In genomic region chr10:80679556-80680259, GRCm38 (mm10) we compare ENCODE assay signal across 9 mouse cellular contexts. TPM values are rescaled to one million over a fixed set of nuclear protein-coding genes. Genes with fewer than 3 reads are reported as not detected.
DNase-seq lines count a peak whose midpoint lies in the region; ATAC-seq and TF ChIP-seq lines count a peak whose summit lies in the region.
"Had no signal": no experiment of that assay in that cellular context is flagged by ENCODE, and none has a peak within 500 bp of the region (broad histone marks: within the 10 kb centered on the region; RNA-seq: fewer than 3 reads in every experiment).

No protein-coding gene starts in this region.

- no peaks in the 10 kb centered on the region for H3K9me3 ChIP-seq in forebrain, embryonic 13.5 days (replicated peaks)
- H3K9me3 ChIP-seq in forebrain, embryonic 12.5 days: no peaks in the 10 kb centered on the region
- no peaks in the 10 kb centered on the region for H3K9me3 ChIP-seq in intestine, embryonic 16.5 days (ENCODE audit: control insufficient read depth, low read length)
- H3K9me3 ChIP-seq in stomach, embryonic 15.5 days: no peaks in the 10 kb centered on the region

- no peaks in the 10 kb centered on the region for H3K27me3 ChIP-seq in forebrain, embryonic 13.5 days
- no peaks in the 10 kb centered on the region for H3K27me3 ChIP-seq in forebrain, embryonic 12.5 days
- H3K27me3 ChIP-seq in thymus, adult 2 months (ENCODE audit: control insufficient read depth, insufficient read depth, low read length): no peaks in the 10 kb centered on the region
- H3K27me3 ChIP-seq in intestine, embryonic 16.5 days (replicated peaks; ENCODE audit: control insufficient read depth, insufficient read depth, low read length): no peaks in the 10 kb centered on the region
- H3K27me3 ChIP-seq in stomach, embryonic 15.5 days (replicated peaks): no peaks in the 10 kb centered on the region
- H3K27me3 ChIP-seq: Patski had no signal

- peaks cover 18% of the 10 kb centered on the region; the same call in 1 of the 2 replicates for H3K36me3 ChIP-seq in forebrain, embryonic 13.5 days (ENCODE audit: poor library complexity, severe bottlenecking)
- H3K36me3 ChIP-seq in forebrain, embryonic 12.5 days (replicated peaks): peaks cover 19% of the 10 kb centered on the region
- H3K36me3 ChIP-seq in thymus, adult 2 months (ENCODE audit: control insufficient read depth, insufficient read depth, low read length): no peaks in the 10 kb centered on the region; the same call in 1 of the 2 replicates
- H3K36me3 ChIP-seq in intestine, embryonic 16.5 days (ENCODE audit: control insufficient read depth, insufficient read depth, low read length): no peaks in the 10 kb centered on the region
- peaks cover 10% of the 10 kb centered on the region; the same call in 1 of the 2 replicates for H3K36me3 ChIP-seq in stomach, embryonic 15.5 days

- ATAC-seq in forebrain, embryonic 13.5 days: no peak
- ATAC-seq in forebrain, embryonic 12.5 days (ENCODE audit: low FRiP score): no peak
- no peak for ATAC-seq in intestine, embryonic 16.5 days
- ATAC-seq in stomach, embryonic 15.5 days (ENCODE audit: insufficient read depth, low FRiP score, low read depth): no peak
- ATAC-seq: Patski had no signal

- TF ChIP-seq CTCF in thymus, adult 2 months (IDR thresholded peaks at IDR 0.05; ENCODE audit: borderline replicate concordance, control insufficient read depth, extremely low read depth, insufficient read depth, low read length, poor library complexity): no peak

- H3K4me1 ChIP-seq in forebrain, embryonic 13.5 days: peaks cover 38% of the 10 kb centered on the region
- peaks cover 42% of the 10 kb centered on the region for H3K4me1 ChIP-seq in forebrain, embryonic 12.5 days
- peaks cover 71% of the 10 kb centered on the region for H3K4me1 ChIP-seq in thymus, adult 2 months (replicated peaks; ENCODE audit: control insufficient read depth, insufficient read depth, low read length)
- H3K4me1 ChIP-seq in intestine, embryonic 16.5 days (ENCODE audit: control insufficient read depth, insufficient read depth, low read length): peaks cover 27% of the 10 kb centered on the region
- peaks cover 36% of the 10 kb centered on the region for H3K4me1 ChIP-seq in stomach, embryonic 15.5 days

- H3K9ac ChIP-seq in forebrain, embryonic 13.5 days: peak overlapping the region; percentile 35; the same call in 1 of the 2 replicates
- no peak overlapping the region for H3K9ac ChIP-seq in forebrain, embryonic 12.5 days
- no peak overlapping the region for H3K9ac ChIP-seq in intestine, embryonic 16.5 days (ENCODE audit: low read depth, low read length)
- H3K9ac ChIP-seq in stomach, embryonic 15.5 days: no peak overlapping the region

- 71% methylated on average over 9 of the region's 9 CpGs for WGBS in forebrain, embryonic 13.5 days
- 64% methylated on average over 9 of the region's 9 CpGs for WGBS in forebrain, embryonic 12.5 days
- WGBS in thymus, adult 2 months: 55% methylated on average over 9 of the region's 9 CpGs
- WGBS in intestine, embryonic 16.5 days: 63% methylated on average over 9 of the region's 9 CpGs
- WGBS in stomach, embryonic 15.5 days: 62% methylated on average over 9 of the region's 9 CpGs

- intact Hi-C loops in left cerebral cortex, postnatal 10 days (cut with DNase I): loop anchor here (5.0 kb wide), 1 partner anchor 102 kb away; the partner anchor contains the start of gene Klf16

- H3K4me2 ChIP-seq in forebrain, embryonic 13.5 days: no peak overlapping the region
- no peak overlapping the region for H3K4me2 ChIP-seq in forebrain, embryonic 12.5 days
- H3K4me2 ChIP-seq in intestine, embryonic 16.5 days (ENCODE audit: low read depth, low read length): no peak overlapping the region
- H3K4me2 ChIP-seq in stomach, embryonic 15.5 days: no peak overlapping the region

- no peak for TF ChIP-seq POLR2A in thymus, adult 2 months (IDR thresholded peaks at IDR 0.05; ENCODE audit: control insufficient read depth, extremely low read depth, insufficient read depth, low read length, poor library complexity)

- DNase-seq in thymus, adult 2 months: no peak
- no peak for DNase-seq in thymus, postnatal 25 days
- DNase-seq in ovary, postnatal 10 days (ENCODE audit: low spot score): no peak
- DNase-seq in left cerebral cortex, postnatal 10 days (ENCODE audit: extremely low spot score in 1 of 2, low spot score in 2 of 2): no peak

- peak overlapping the region; percentile 97; the same call in 1 of the 2 replicates for H3K27ac ChIP-seq in forebrain, embryonic 13.5 days
- no peak overlapping the region; the same call in 1 of the 2 replicates for H3K27ac ChIP-seq in forebrain, embryonic 12.5 days
- peak overlapping the region; percentile 97 for H3K27ac ChIP-seq in thymus, adult 2 months (ENCODE audit: control insufficient read depth, insufficient read depth, low read length)
- H3K27ac ChIP-seq in intestine, embryonic 16.5 days (ENCODE audit: low read length): peak overlapping the region; percentile 94
- H3K27ac ChIP-seq in stomach, embryonic 15.5 days: peak overlapping the region; percentile 99

- H3K4me3 ChIP-seq in forebrain, embryonic 13.5 days: no peak overlapping the region
- H3K4me3 ChIP-seq in forebrain, embryonic 12.5 days (replicated peaks): no peak overlapping the region
- H3K4me3 ChIP-seq in thymus, adult 2 months (ENCODE audit: control insufficient read depth, insufficient read depth, low read length): no peak overlapping the region
- no peak overlapping the region for H3K4me3 ChIP-seq in intestine, embryonic 16.5 days (ENCODE audit: low read length)
- no peak overlapping the region for H3K4me3 ChIP-seq in stomach, embryonic 15.5 days (replicated peaks)

RNA-seq across cellular contexts. Expression of gene Mknk2, which starts 1.8 kb away (rescaled TPM):
- 52.3 and 55.1 TPM in 2 replicates for polyA plus RNA-seq in forebrain, embryonic 13.5 days (2015; fragmentation: Nextera tagmentation; extraction: Ambion mirVana)
- polyA plus RNA-seq in forebrain, embryonic 12.5 days (2016; fragmentation: Nextera tagmentation; extraction: Ambion mirVana): 74.4 and 75.4 TPM in 2 replicates
- 606 and 621 TPM in 2 replicates for polyA plus RNA-seq in thymus, adult 2 months (2012; rRNA removed)
- polyA plus RNA-seq in intestine, embryonic 16.5 days (2015; fragmentation: Nextera tagmentation; extraction: Ambion mirVana): 18.3 and 49.9 TPM in 2 replicates
- 83.9 and 86.3 TPM in 2 replicates for polyA plus RNA-seq in stomach, embryonic 15.5 days (2015; fragmentation: Nextera tagmentation; extraction: Ambion mirVana)
- 10 to 100 TPM; 46.1 to 47.1 TPM for total RNA-seq in left cerebral cortex, postnatal 10 days (2021)

RNA-seq across cellular contexts. Expression of gene Mob3a, which starts 22.1 kb away (rescaled TPM):
- 47.9 and 51.6 TPM in 2 replicates for polyA plus RNA-seq in forebrain, embryonic 13.5 days (2015; fragmentation: Nextera tagmentation; extraction: Ambion mirVana)
- polyA plus RNA-seq in forebrain, embryonic 12.5 days (2016; fragmentation: Nextera tagmentation; extraction: Ambion mirVana): 52.4 and 54.1 TPM in 2 replicates
- 252 and 261 TPM in 2 replicates for polyA plus RNA-seq in thymus, adult 2 months (2012; rRNA removed)
- polyA plus RNA-seq in intestine, embryonic 16.5 days (2015; fragmentation: Nextera tagmentation; extraction: Ambion mirVana): 39.8 and 41.8 TPM in 2 replicates
- 46.2 and 47.5 TPM in 2 replicates for polyA plus RNA-seq in stomach, embryonic 15.5 days (2015; fragmentation: Nextera tagmentation; extraction: Ambion mirVana)
- total RNA-seq in left cerebral cortex, postnatal 10 days (2021): 10 to 100 TPM; 21.8 to 24.7 TPM

RNA-seq across cellular contexts. Expression of gene Izumo4, which starts 22.3 kb away (rescaled TPM):
- polyA plus RNA-seq in forebrain, embryonic 13.5 days (2015; fragmentation: Nextera tagmentation; extraction: Ambion mirVana): 24.5 and 26.3 TPM in 2 replicates
- polyA plus RNA-seq in forebrain, embryonic 12.5 days (2016; fragmentation: Nextera tagmentation; extraction: Ambion mirVana): 20.6 and 21.6 TPM in 2 replicates
- polyA plus RNA-seq in thymus, adult 2 months (2012; rRNA removed): 56.4 and 66.9 TPM in 2 replicates
- polyA plus RNA-seq in intestine, embryonic 16.5 days (2015; fragmentation: Nextera tagmentation; extraction: Ambion mirVana): 18.5 and 25.0 TPM in 2 replicates
- polyA plus RNA-seq in stomach, embryonic 15.5 days (2015; fragmentation: Nextera tagmentation; extraction: Ambion mirVana): 27.1 and 32.0 TPM in 2 replicates
- total RNA-seq in left cerebral cortex, postnatal 10 days (2021): 10 to 100 TPM; 56.3 to 63.5 TPM

RNA-seq across cellular contexts. Expression of gene Btbd2, which starts 22.8 kb away (rescaled TPM):
- 59.2 and 61.2 TPM in 2 replicates for polyA plus RNA-seq in forebrain, embryonic 13.5 days (2015; fragmentation: Nextera tagmentation; extraction: Ambion mirVana)
- 84.3 and 85.1 TPM in 2 replicates for polyA plus RNA-seq in forebrain, embryonic 12.5 days (2016; fragmentation: Nextera tagmentation; extraction: Ambion mirVana)
- 94.7 and 103 TPM in 2 replicates for polyA plus RNA-seq in thymus, adult 2 months (2012; rRNA removed)
- polyA plus RNA-seq in intestine, embryonic 16.5 days (2015; fragmentation: Nextera tagmentation; extraction: Ambion mirVana): 9.2 and 10.6 TPM in 2 replicates
- polyA plus RNA-seq in stomach, embryonic 15.5 days (2015; fragmentation: Nextera tagmentation; extraction: Ambion mirVana): 70.1 and 72.2 TPM in 2 replicates
- total RNA-seq in left cerebral cortex, postnatal 10 days (2021): 10 to 100 TPM; 89.6 to 91.0 TPM

RNA-seq across cellular contexts. Expression of gene Csnk1g2, which starts 57.1 kb away (rescaled TPM):
- 55.0 and 73.2 TPM in 2 replicates for polyA plus RNA-seq in forebrain, embryonic 13.5 days (2015; fragmentation: Nextera tagmentation; extraction: Ambion mirVana)
- polyA plus RNA-seq in forebrain, embryonic 12.5 days (2016; fragmentation: Nextera tagmentation; extraction: Ambion mirVana): 146 and 161 TPM in 2 replicates
- 492 and 499 TPM in 2 replicates for polyA plus RNA-seq in thymus, adult 2 months (2012; rRNA removed)
- polyA plus RNA-seq in intestine, embryonic 16.5 days (2015; fragmentation: Nextera tagmentation; extraction: Ambion mirVana): 15.1 and 22.2 TPM in 2 replicates
- 134 and 148 TPM in 2 replicates for polyA plus RNA-seq in stomach, embryonic 15.5 days (2015; fragmentation: Nextera tagmentation; extraction: Ambion mirVana)
- total RNA-seq in left cerebral cortex, postnatal 10 days (2021): 100 to 1,000 TPM; 156 to 167 TPM
